Mouse (Mus musculus) ES-E14 (cell line): ENCODE measurements around the gene Sgip1. TPM values are rescaled to one million over a fixed set of nuclear protein-coding genes. Genes with fewer than 3 reads are reported as not detected.

ENCODE experiments used
- DNase-seq: peaks from one replicate; pipeline ENCODE4 v3.0.0-alpha.2; 2013; ENCODE audit warnings: low read depth, low spot score
- H3K27ac ChIP-seq: 2 replicates; pipeline ENCODE4 v1.5.1; 2012; ENCODE audit warnings: low read depth, mild to moderate bottlenecking, low read length, moderate library complexity, mixed read lengths; ENCODE audit not compliant: poor library complexity, insufficient read depth, severe bottlenecking
- H3K36me3 ChIP-seq: 2 replicates; pipeline ENCODE4 v1.6.1; 2012; ENCODE audit warnings: mild to moderate bottlenecking, low read length, moderate library complexity, mixed read lengths; ENCODE audit not compliant: control insufficient read depth, poor library complexity, insufficient read depth, severe bottlenecking
- H3K4me1 ChIP-seq, 2 experiments: fragments of 150-350 bp in 1 of 2; sonication (generic) in 1 of 2; 2 replicates each; pipeline ENCODE4 v1.6.1; 2012; ENCODE audit warnings: low read length in 2 of 2, mild to moderate bottlenecking in 1 of 2, mixed read lengths in 1 of 2; ENCODE audit not compliant: control insufficient read depth in 2 of 2, insufficient read depth in 2 of 2, poor library complexity in 1 of 2
- H3K4me3 ChIP-seq, 2 experiments: fragments of 150-350 bp in 1 of 2; sonication (generic) in 1 of 2; 2 replicates each; pipeline ENCODE4 v1.5.1; 2012; ENCODE audit warnings: low read length in 2 of 2, low read depth in 1 of 2, mild to moderate bottlenecking in 1 of 2, mixed read lengths in 1 of 2; ENCODE audit not compliant: insufficient read depth in 1 of 2, poor library complexity in 1 of 2, severe bottlenecking in 1 of 2
- H3K9ac ChIP-seq: 2 replicates; pipeline ENCODE4 v1.6.1; 2012; ENCODE audit warnings: low read depth, mild to moderate bottlenecking, low read length, mixed read lengths; ENCODE audit not compliant: poor library complexity, insufficient read depth, severe bottlenecking
- H3K9me3 ChIP-seq: fragments of 150-350 bp; sonication (generic); 2 replicates; pipeline ENCODE4 v1.6.1; 2012; ENCODE audit warnings: low read depth, mild to moderate bottlenecking, low read length; ENCODE audit not compliant: control insufficient read depth, insufficient read depth
- CHD2 ChIP-seq: IDR thresholded peaks from 2 replicates; pipeline ENCODE4 v1.6.1; 2014; ENCODE audit warnings: mild to moderate bottlenecking, low read depth, low read length, inconsistent platforms
- HCFC1 ChIP-seq: IDR thresholded peaks from 2 replicates; pipeline ENCODE4 v1.6.1; 2012; ENCODE audit warnings: low read length, inconsistent platforms, borderline replicate concordance; ENCODE audit not compliant: insufficient read depth
- MAFK ChIP-seq: IDR thresholded peaks from 2 replicates; pipeline ENCODE4 v1.6.1; 2014; ENCODE audit warnings: mild to moderate bottlenecking, low read depth, low read length, inconsistent platforms; ENCODE audit not compliant: insufficient read depth
- ZC3H11A ChIP-seq: IDR thresholded peaks from 2 replicates; pipeline ENCODE4 v1.6.1; 2012; ENCODE audit warnings: low read depth, mild to moderate bottlenecking, inconsistent platforms, low read length, borderline replicate concordance
- ZNF384 ChIP-seq: IDR thresholded peaks from 2 replicates; pipeline ENCODE4 v1.6.1; 2012; ENCODE audit warnings: low read depth, low read length, inconsistent platforms
- in situ Hi-C, 2 experiments: fragments of 600-800 bp; cut with MboI; formaldehyde crosslinking; loops; one replicate each; pipeline ENCODE4 v1.15.1; 2025; ENCODE audit warnings: low sequenced_read_pairs in 2 of 2, inconsistent platforms in 1 of 2; ENCODE audit not compliant: unreplicated experiment in 2 of 2
- total RNA-seq: library from RNA; depleted of rRNA; stranded (reverse); fragments of 300-350 nt; gene quantifications from 2 replicates; pipeline ENCODE4 v1.2.3, GENCODE M21; 2012

Gene Sgip1
- total RNA-seq, 1 experiment: 0.62 TPM

DNA sequence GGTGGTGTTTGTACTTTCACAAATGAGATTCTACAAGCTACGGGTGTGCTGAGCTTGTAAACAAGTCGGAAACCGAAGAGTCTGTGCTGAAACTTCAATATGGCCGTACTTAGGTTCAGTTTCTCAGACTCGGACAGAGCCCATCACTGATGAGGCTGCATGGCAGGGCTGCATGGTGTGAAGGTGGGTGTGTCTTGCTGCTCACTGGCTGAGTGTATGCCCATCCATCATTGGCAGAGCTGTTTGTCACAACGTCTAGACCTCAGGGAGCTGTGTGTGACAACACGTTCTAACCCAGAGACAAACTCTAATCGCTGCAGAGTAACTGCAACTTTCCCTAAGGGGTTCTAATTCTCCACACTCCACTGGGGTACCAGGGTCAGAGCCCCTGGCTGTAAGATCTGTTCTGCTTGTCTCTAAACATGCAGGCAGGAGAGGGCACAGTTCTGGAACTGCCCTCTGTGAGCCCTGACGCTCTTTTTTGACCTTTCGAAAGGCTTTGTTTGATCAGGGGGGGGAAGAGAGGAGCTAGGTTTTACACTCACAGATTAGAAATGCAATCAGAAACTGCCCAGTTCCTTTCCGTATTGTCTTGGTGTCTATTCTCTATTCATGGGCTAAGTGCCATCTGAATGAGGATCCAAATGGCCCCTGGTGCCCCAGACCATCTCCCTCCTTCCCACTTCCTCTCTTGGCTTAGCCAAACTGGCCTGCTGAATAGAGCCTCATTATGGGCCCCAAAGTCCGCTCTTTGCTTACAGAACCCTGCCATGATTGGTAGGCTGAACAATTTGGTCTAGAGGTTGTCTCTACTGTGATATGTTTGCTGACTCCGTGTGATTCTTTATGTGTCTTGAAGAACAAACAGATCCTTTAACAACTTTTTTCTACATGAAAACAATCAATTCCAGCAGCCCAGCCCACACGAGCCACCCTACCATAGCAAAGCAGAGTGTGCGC lies 121.9 kb downstream of the Sgip1 start:
- no peak overlapping the region for H3K4me3 ChIP-seq
- TF ChIP-seq ZNF384: no peak
- TF ChIP-seq CHD2: no peak
- TF ChIP-seq HCFC1: no peak
- no peak for TF ChIP-seq ZC3H11A
- no peak for TF ChIP-seq MAFK
- H3K27ac ChIP-seq: no peak overlapping the region
- no peaks in the 10 kb centered on the region for H3K36me3 ChIP-seq
- H3K9ac ChIP-seq: no peak overlapping the region
- H3K4me1 ChIP-seq: no peaks in the 10 kb centered on the region
- no peaks in the 10 kb centered on the region for H3K9me3 ChIP-seq
- DNase-seq: no peak
- in situ Hi-C loops: no loop called here

DNA sequence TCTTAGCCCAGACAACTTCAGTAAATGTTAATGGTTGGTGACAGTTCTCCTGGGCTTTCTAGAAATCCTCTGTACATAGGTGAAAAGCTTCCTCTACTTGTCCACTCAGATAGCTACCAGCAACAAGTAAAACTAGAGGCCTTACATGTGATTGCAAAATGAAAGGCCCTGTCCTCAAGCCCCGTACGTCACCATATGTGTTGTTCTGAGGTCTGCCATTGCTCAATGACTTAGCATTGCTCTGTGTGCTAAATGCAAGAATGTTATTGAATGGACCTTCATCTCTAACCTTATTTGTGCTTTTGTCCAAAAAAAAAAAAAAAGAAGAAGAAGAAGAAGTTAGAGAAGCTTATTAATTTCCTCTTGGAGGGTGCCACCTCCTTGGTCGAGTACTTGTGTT lies 125.4 kb downstream of the Sgip1 start:
- in situ Hi-C loops: no loop called here
- H3K4me1 ChIP-seq: no peaks in the 10 kb centered on the region
- H3K9ac ChIP-seq: no peak overlapping the region
- H3K36me3 ChIP-seq: no peaks in the 10 kb centered on the region
- H3K9me3 ChIP-seq: no peaks in the 10 kb centered on the region
- H3K4me3 ChIP-seq: no peak overlapping the region
- TF ChIP-seq HCFC1: no peak
- DNase-seq: no peak
- H3K27ac ChIP-seq: no peak overlapping the region

DNA sequence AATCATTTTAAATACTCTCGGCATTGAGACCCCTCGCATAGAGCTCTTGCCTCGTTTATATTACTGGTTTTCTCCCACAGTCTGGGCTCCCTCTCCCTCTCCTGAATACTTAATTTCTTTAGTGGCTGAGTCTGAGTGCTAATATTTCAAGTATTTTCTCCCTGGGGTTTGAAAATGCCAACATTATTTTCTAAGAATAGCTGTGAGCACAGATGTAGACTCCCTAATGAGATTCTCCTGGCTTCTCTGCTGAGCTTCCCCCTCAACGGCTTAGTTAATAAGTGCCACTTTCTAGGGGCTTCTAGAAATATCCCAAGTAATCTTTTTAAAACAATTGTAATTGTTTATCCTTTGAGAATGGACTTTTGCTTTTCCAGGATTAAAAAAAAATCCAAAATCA lies 130.2 kb downstream of the Sgip1 start:
- H3K27ac ChIP-seq: no peak overlapping the region
- no peaks in the 10 kb centered on the region for H3K9me3 ChIP-seq
- no peaks in the 10 kb centered on the region for H3K4me1 ChIP-seq
- DNase-seq: no peak
- TF ChIP-seq ZC3H11A: no peak
- no peak for TF ChIP-seq CHD2
- no peak for TF ChIP-seq HCFC1
- TF ChIP-seq ZNF384: no peak
- no peak for TF ChIP-seq MAFK
- no peak overlapping the region for H3K4me3 ChIP-seq
- in situ Hi-C loops: no loop called here
- no peak overlapping the region for H3K9ac ChIP-seq
- H3K36me3 ChIP-seq: no peaks in the 10 kb centered on the region

DNA sequence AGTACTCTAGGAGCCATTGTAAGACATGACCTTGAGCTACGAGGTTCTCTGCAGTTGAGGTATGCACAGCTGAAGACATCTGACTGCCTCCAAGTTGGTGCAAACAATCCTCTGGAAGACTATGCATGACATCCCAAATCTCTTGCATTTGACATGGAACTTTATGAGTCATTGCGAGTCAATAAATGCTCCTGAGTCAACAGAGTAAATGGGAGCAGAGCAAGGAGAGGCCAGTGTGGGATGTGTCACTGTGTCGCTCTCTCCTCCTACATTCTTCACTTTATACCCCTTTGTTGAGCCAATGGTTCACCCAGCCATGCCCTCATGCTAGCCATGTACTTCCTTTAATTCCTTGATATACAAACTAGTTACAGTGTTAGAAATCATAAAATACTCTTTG lies 142.0 kb downstream of the Sgip1 start:
- no peak for DNase-seq
- Histone ChIP-seq H3K36me3 (no peaks in the 10 kb centered on the region), H3K4me1 (no peaks in the 10 kb centered on the region), H3K4me3 (no peak overlapping the region), H3K27ac (no peak overlapping the region), H3K9me3 (no peaks in the 10 kb centered on the region), H3K9ac (no peak overlapping the region)
- TF ChIP-seq HCFC1 (no peak), MAFK (no peak)
- in situ Hi-C loops: no loop called here

DNA sequence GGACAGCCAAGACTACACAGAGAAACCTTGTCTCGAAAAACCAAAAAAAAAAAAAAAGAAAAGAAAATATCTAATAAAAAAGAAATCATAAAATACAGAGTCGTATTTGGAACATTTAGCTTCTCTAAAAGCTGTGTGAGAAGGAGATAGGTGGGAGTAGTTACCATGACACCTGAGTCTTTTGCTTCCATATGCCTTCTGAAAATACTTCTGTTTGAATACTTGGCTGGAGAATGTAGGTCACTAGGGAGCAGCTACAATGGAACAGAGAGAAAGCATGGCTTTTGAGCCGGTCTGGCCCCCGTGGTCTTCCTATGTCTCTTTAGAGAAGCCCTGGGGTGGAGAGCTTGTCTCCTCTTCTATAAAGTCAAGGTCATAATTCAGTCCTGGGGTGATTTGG lies 143.1 kb downstream of the Sgip1 start:
- Histone ChIP-seq H3K9ac (no peak overlapping the region), H3K9me3 (no peaks in the 10 kb centered on the region)
- in situ Hi-C loops: no loop called here

More for the DNA sequence above, 143.1 kb downstream of the Sgip1 start:
- TF ChIP-seq HCFC1 (no peak), MAFK (no peak), ZNF384 (no peak), ZC3H11A (no peak), CHD2 (no peak)
- no peak for DNase-seq
- Histone ChIP-seq H3K27ac (no peak overlapping the region), H3K36me3 (no peaks in the 10 kb centered on the region), H3K4me3 (no peak overlapping the region), H3K4me1 (no peaks in the 10 kb centered on the region)
